Mouse (Mus musculus) frontal cortex, adult (tissue): Measurements from ENCODE around the gene Zc3h4.
"Not testable (repeated sequence)": the region's sequence is repeated elsewhere in the genome, so short reads cannot be mapped to it uniquely, and the experiment has no call there.

Source experiments
- ATAC-seq: cut with Nextera tagmentation; 2 replicates; pipeline ENCODE4 v1.9.2; 2017; ENCODE audit warnings: mild to moderate bottlenecking, moderate library complexity, mixed read lengths; ENCODE audit not compliant: low TSS enrichment

Zc3h4 gene

GRCm38 (mm10) chr7:16400689-16401611 is at the start of gene Zc3h4:
Gene Zc3h4 (plus strand): TSS chr7:16400910.
- ATAC-seq, result 0 out of 2 replicates have a peak, but pooled peaks have one; percentile 8

DNA sequence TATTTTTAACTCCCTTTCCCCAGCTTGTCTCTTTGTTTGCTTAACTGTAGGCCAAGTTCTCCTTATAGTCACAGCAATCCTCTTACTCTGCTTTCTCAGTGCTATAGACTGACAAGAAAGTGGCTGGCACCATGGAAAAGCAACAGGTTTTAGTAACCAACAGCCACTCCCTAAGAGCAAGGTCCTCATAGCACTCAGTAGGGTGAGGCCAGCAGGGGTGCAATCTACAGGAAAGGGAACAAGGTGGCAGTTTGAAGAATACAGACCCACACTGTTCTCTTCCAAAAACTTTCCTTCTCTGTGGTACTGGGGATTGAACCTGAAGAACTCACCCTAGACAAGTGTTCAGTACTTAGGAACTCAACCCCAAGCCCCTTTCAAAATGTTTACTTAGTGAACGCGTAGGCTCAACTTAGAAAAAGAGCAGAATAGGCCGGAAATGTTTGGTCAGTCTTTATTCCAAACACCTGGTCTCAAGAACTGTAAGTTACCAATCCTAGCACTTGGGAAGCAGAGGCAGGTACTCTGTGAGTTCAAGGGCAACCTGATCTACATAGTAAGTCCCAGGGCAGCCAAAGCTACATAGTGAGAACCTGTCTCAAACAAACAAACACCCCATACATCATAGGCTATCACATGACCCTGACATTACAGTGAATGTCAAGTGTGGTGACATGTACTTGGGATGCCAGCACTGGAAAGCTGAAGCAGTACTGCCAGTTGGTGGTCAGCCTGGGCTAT is 44.7 kb upstream of the Zc3h4 start:
- no peak for ATAC-seq

- ATAC-seq, result no peak
Observed at GRCm38 (mm10) chr7:16357602-16358001, 43.1 kb upstream of the Zc3h4 start.

DNA sequence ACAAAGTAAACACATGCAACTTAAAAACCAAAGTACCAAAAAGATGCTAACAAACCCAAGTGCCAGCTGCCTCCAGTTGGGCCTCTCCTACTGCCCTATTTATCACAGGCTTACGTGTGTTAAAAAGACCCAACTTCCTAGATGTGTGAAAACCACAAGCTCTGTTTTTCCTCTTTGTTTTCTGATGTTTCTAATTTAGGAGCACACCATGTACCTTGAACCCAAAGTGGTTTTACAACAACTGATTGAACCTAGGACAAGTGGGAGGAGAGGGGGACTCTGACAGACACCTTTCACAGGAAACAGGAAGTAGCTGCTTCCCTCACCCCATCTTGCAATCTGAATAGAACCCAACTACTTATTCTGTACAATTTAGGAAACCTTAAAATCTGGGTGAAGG is 36.4 kb upstream of the Zc3h4 start:
- ATAC-seq, result no peak

- no peak for ATAC-seq
Observed at GRCm38 (mm10) chr7:16364901-16365500, 35.7 kb upstream of the Zc3h4 start.

DNA sequence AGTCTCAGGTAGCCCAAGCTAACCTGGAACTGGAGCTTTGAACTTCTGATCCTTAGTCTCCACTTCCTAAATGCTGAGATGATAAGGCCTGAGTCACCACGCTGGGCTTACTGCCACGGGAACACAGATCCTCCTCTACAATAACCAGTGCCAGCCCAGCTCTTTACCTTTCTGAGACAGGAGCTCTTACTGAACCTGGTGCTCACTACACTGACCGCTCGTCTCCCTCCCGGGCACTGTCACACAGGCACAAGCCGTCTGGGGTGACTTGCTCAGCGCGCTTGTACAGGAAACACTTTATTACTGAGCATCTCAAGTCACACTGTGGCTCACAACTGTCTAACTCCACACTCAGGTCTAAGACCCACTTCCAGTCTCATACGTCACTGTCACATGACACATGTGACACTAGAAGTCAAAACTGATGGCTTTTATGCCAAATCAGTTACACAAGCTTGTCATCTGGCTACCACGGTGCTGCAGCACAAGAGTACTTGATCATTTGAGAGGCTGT is 34.5 kb upstream of the Zc3h4 start:
- no peak for ATAC-seq

DNA sequence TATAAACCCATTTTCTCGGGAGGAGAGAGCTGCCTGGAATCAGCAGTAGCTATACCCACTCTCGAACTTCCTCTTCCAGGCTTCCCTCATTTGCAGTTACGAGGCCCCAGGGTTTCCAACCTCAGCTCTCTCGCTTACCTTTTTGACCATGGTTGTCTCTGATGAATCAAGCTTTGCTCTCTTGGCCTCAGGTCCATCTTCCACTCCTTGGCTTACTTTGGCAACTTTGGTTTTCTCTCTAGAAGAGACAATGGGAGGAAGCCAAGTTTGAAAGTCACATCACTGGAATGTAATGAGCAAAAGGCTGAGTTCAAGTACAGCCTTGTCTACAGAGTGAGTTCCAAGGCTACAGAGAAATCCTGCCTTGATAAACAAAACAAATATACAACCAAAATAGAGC is 34.0 kb upstream of the Zc3h4 start:
- no peak for ATAC-seq

DNA sequence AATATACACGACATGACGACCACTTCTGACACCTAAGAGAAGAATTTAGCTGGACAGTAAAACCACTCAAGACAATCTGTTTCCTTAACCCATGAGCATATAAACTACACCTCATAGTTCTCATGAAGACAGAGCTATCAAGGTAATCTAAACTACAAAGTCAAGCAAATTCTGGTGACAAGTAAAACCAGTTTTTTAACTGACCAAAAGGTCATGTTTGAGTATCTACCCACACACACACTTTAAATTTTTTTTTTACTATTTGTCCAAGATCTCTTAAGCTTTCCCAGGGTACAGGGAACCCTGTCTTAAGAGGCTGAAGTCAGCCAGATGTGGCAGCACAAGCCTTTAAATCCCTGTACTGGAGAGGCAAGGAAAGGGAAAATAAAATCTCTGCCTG is 31.9 kb upstream of the Zc3h4 start:
- ATAC-seq, result no peak

GRCm38 (mm10) chr7:16370596-16370995 is 30.1 kb upstream of the Zc3h4 start:
- no peak for ATAC-seq

DNA sequence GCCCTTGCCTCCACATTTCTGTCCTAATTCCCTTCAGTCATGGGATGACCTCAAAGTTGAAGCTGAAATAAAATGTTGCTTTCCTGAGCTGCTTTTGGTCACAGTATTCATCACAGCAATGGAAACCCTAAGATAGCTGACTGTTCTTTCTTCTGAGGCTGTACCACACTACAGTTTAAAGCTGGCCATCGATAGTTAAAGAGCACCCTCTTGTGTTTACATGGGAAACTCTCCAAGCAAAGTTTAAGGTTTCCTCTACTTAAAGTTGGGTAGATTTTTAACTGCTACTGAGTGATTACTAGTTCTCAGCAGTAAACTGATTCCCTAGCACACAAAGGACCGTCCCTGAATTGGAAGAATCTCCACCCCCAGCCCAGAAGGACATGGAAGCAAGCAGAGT is 27.0 kb upstream of the Zc3h4 start:
- peak; percentile 59; the same call in 1 of the 2 replicates for ATAC-seq

GRCm38 (mm10) chr7:16374989-16375388 is 25.7 kb upstream of the Zc3h4 start:
- no peak for ATAC-seq

DNA sequence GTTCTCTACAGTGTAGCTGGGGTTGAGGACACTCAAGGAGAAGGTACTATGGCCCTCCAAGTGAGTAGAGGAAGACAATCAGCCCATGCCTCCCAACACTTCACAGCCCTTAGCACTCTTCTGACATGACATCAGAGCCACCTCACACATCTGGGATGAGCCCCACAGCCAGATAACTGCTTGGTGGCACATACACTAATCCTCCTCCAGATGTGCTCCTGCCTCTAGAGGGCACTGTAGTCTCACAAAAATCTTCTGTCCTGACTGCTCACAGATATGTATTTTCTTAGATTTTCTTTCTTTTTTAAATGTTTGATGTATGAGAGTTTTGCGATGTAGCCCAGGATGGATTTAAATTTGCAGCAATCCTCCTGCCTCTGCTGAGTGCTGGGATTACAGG is 24.2 kb upstream of the Zc3h4 start:
- ATAC-seq, result peak; percentile 59; the same call in 1 of the 2 replicates

DNA sequence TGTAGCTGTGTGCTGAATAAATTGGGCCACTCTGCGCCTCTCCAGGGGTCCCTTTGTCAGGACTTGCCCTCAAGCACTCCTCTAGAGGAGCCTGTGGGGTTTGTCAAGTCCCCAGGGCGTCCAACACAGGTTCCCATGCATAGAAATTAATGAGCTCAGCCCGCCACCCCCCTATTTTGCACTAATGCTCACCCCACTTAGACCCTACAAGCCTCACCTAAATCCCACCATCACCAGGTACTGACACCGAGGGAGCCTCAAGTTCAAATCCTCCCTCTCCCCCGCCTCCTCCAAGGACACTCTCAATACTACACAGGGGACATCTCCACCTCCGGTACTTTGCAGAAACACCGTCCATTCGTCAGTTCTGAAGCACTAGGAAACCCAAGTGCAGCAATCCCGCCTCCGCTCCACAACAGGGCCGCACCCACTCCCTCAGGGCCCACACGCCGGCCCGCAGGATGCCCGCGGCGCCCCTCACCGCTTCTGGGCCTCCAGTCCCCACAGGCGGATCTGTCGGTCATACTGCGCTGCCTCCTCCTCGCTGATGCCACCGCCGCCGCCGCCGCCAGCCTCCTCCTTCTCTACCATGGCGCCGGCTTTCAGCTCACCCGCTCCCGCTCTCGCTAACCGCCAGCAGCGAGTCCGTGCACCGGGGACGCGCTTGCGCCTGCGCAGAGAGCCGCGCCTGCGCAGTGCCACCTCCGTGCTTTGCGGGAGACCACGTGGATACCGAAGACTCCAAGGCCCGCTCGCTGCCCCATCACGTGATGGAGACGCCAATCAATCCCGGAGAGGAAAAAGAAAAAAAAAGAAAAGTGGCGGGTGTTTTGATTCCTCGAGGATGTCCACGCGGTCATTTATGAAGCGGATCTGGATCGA is 13.3 kb upstream of the Zc3h4 start, which contains the start of gene Sae1:
TSS of gene Sae1 (minus strand) at position 647 of the 882 bp plus-strand sequence.
- peak; percentile 97 for ATAC-seq

DNA sequence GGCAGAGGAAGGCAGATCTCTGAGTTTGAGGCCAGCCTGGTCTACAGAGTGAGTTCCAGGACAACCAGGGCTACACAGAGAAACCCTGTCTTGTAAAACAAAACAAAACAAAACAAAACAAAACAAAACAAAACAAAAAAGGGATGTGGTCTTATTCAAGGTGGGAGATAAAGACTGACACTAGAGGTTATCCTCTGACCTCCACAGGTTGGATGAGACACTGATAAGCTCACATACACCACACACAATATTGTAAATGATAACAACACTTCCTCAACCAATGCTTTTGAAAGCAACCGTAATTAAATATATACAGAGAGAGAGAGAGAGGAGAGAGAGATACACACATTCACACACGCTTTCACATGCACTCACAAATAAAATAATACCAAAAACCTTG is 10.8 kb upstream of the Zc3h4 start:
- ATAC-seq, result not testable (repeated sequence)

DNA sequence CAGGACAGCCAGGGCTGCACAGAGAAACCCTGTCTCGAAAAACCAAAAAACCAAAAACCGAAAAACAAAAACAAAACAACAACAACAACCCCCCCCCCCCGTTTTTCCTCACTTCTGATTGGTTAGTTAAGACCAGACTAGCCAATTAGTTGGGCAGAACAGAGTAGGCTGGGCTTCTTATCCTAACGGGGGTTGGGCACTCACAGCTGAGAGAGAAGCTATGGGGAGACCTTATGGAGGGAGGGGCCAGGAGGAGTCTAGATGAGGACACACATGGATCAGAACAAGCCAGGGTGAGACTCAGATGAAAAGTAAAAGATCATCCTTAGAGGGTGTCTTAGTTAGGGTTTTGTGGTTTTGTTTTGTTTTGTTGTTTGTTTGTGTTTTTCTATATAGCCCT is 7.8 kb upstream of the Zc3h4 start:
- no peak for ATAC-seq

GRCm38 (mm10) chr7:16395944-16396343 is 4.8 kb upstream of the Zc3h4 start:
- no peak for ATAC-seq

GRCm38 (mm10) chr7:16397465-16397864 is 3.2 kb upstream of the Zc3h4 start:
- no peak for ATAC-seq

- ATAC-seq, result no peak
Observed at GRCm38 (mm10) chr7:16398387-16399050, 2.2 kb upstream of the Zc3h4 start.

DNA sequence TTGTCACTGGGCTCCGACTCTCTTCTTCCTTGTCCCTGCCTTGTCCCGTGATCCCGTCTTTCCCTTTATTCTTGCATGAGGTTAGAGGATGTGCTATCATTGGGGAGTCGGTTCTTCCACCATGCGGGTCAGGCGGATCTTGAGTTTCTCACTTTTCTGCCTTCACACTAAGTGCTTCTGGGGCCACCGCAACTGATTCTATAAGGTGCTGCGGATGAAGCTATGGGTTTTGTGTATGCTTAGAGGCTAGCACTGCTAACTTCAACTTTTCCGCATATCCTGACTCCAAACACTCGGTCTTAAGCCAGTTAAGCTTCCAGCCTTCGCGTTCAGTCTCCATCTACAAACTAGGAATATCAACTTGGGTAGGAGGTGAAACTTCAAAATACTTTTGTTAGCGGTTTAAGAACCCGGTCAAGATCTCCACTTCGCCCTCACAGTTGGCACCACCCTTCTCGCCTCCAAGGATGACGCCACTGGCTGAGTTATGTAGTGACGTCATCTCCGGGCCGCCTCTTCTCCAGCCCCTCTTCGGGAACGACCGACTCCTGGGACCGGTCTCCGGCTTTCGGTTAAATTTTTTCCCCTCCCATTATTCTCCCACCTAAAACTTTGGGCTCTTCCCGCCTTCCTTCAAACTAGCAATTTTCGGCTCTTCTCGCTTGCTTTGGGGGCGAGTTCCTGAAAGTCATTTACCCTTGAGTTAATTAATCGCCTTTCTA is 1.5 kb upstream of the Zc3h4 start:
- ATAC-seq, result peak; percentile 70
